Mouse (Mus musculus) megakaryocyte, embryonic 14.5 days (primary cell): ENCODE data around the gene Olfr639. TPM values are rescaled to one million over a fixed set of nuclear protein-coding genes. Genes with fewer than 3 reads are reported as not detected.

Experiments
- H3K27me3 ChIP-seq: replicated peaks from 2 replicates; pipeline ENCODE3; 2012; ENCODE audit warnings: inconsistent platforms
- H3K36me3 ChIP-seq: replicated peaks from 2 replicates; pipeline ENCODE3; 2012; ENCODE audit warnings: low read length, inconsistent platforms, mixed read lengths
- H3K4me1 ChIP-seq: 2 replicates; pipeline ENCODE4 v1.6.1; 2012; ENCODE audit warnings: inconsistent platforms
- H3K4me3 ChIP-seq: replicated peaks from 2 replicates; pipeline ENCODE3; 2012; ENCODE audit warnings: moderate library complexity, mild to moderate bottlenecking, inconsistent platforms
- H3K9me3 ChIP-seq: 2 replicates; pipeline ENCODE4 v1.6.1; 2012; ENCODE audit warnings: inconsistent platforms
- FLI1 ChIP-seq: IDR thresholded peaks from 2 replicates; pipeline ENCODE4 v1.6.1; 2012; ENCODE audit warnings: low read length, inconsistent platforms, mixed read lengths
- GATA1 ChIP-seq: IDR thresholded peaks from 3 replicates; pipeline ENCODE4 v1.6.1; 2012; ENCODE audit warnings: mixed read lengths, low read length, inconsistent platforms, borderline replicate concordance
- polyA plus RNA-seq: library from polyadenylated mRNA; stranded (reverse); fragments of >175 nt; gene quantifications from 2 replicates; pipeline ENCODE4 v1.2.3, GENCODE M21; 2012; ENCODE audit warnings: low replicate concordance; ENCODE audit not compliant: insufficient read depth

Olfr639 gene
- not detected in 2 replicates for polyA plus RNA-seq

GRCm38 (mm10) chr7:104017203-104017602, at the start of gene Olfr639:
TSS of gene Olfr639 (minus strand) at chr7:104017303.
- no peak within 1 kb of the TSS for H3K4me3 ChIP-seq
- no peak for TF ChIP-seq FLI1
- no peak for TF ChIP-seq GATA1
- no peaks in the 10 kb centered on the region for H3K9me3 ChIP-seq
- H3K36me3 ChIP-seq: no peaks in the 10 kb centered on the region
- no peaks in the 10 kb centered on the region for H3K4me1 ChIP-seq
- no peaks in the 10 kb centered on the region for H3K27me3 ChIP-seq

DNA sequence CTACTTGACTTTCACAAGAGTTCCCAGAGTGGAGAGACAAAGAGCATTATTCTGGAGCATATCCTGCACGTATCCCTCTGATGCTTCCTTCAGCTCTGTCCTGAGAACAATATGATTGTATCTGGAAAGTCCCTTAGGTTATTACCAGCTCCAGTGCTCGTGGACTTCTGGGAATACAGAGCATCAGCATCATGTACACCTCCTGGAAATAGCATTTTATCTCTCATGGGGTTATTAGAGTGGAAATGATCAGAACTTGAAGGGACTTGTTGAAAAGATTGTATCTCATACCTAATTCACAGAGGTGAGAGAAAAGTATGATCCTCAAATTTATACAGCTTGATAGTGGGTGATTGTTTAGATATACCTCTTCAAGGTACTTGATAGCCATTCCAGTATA, 44.2 kb upstream of the Olfr639 start, which contains the start of gene 4930516K23Rik:
4930516K23Rik (minus strand) TSS at position 101 of the 400 bp plus-strand sequence.
- no peak within 1 kb of the TSS for H3K4me3 ChIP-seq
- TF ChIP-seq GATA1: no peak
- TF ChIP-seq FLI1: no peak
- no peaks in the 10 kb centered on the region for H3K9me3 ChIP-seq
- H3K27me3 ChIP-seq: no peaks in the 10 kb centered on the region
- peaks cover 9% of the 10 kb centered on the region for H3K4me1 ChIP-seq
- H3K36me3 ChIP-seq: no peaks in the 10 kb centered on the region

DNA sequence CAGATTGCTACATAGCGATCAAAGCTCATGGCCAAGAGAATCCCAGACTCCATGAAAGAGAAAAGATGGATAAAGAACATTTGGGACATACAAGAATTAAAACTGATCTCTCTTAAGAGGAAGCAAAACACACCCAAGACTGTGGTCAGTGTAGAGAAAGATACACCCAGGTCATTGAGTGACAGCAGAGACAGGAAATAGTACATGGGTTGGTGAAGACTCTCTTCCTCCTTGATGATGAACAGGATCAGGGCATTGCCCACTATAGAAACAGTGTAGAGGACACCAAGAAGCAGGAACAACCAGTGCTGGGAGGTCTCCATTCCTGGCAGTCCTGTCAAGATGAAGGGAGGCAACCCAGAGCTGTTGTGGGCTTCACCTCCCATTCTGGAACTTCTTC, 42.1 kb upstream of the Olfr639 start:
- H3K4me1 ChIP-seq: peaks cover 9% of the 10 kb centered on the region
- TF ChIP-seq GATA1 (no peak), FLI1 (no peak)
- H3K9me3 ChIP-seq: no peaks in the 10 kb centered on the region
- no peak overlapping the region for H3K4me3 ChIP-seq
- no peaks in the 10 kb centered on the region for H3K36me3 ChIP-seq
- H3K27me3 ChIP-seq: no peaks in the 10 kb centered on the region

DNA sequence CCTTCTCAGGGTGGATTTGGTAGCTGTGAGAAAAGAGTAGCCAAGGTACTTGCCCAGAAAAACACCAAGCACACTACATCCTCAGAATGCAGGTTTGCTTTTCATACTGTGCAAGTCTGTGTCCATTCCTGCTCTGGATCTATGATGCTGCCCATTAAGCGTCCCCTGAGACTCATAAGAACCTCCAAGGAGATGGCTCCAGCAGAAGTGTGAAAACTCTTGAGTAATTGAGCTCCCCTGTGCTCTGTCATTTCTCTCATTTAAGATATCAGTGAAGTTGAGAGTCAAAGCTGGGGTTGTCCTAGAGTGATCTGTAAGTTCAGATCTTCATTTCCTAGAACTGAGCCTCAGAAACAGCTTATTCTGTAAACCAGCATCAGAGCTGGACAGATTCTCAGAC, 35.5 kb upstream of the Olfr639 start, which contains the start of gene Olfr642:
Olfr642 (minus strand) TSS at position 101 of the 400 bp plus-strand sequence.
- H3K27me3 ChIP-seq: no peaks in the 10 kb centered on the region
- no peaks in the 10 kb centered on the region for H3K4me1 ChIP-seq
- no peak within 1 kb of the TSS for H3K4me3 ChIP-seq
- TF ChIP-seq FLI1: no peak
- TF ChIP-seq GATA1: no peak
- H3K36me3 ChIP-seq: no peaks in the 10 kb centered on the region
- H3K9me3 ChIP-seq: no peaks in the 10 kb centered on the region

DNA sequence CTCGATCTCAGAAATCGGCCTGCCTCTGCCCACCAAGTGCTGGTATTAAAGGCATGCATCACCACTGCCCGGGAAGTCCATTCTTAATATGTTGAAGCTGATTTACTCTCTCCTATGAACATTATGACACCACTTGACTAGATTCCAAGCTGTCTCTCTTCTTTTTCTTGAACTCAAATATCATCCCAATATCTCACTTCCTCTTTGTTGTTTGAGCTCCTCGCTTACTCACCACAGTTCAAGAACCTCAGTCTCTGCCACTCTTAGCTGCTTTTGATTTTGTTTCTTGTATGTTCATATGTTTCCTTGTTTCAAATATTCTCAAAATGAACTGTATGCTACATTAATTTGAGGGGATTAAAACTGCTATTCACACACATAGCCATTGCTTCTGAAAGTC, 33.6 kb upstream of the Olfr639 start:
- H3K27me3 ChIP-seq: no peaks in the 10 kb centered on the region
- no peaks in the 10 kb centered on the region for H3K36me3 ChIP-seq
- no peak overlapping the region for H3K4me3 ChIP-seq
- no peaks in the 10 kb centered on the region for H3K9me3 ChIP-seq
- H3K4me1 ChIP-seq: no peaks in the 10 kb centered on the region
- no peak for TF ChIP-seq GATA1
- TF ChIP-seq FLI1: no peak

GRCm38 (mm10) chr7:104035145-104035544, 18.0 kb upstream of the Olfr639 start, which contains the start of gene Olfr641:
TSS of gene Olfr641 (plus strand) at chr7:104035445.
- Histone ChIP-seq H3K9me3 (no peaks in the 10 kb centered on the region), H3K4me1 (no peaks in the 10 kb centered on the region), H3K27me3 (no peaks in the 10 kb centered on the region), H3K4me3 (no peak within 1 kb of the TSS), H3K36me3 (no peaks in the 10 kb centered on the region)
- TF ChIP-seq FLI1: no peak
- TF ChIP-seq GATA1: no peak

GRCm38 (mm10) chr7:104026978-104027377, 9.9 kb upstream of the Olfr639 start:
- Histone ChIP-seq H3K4me3 (no peak overlapping the region), H3K36me3 (no peaks in the 10 kb centered on the region), H3K4me1 (no peaks in the 10 kb centered on the region), H3K27me3 (no peaks in the 10 kb centered on the region), H3K9me3 (no peaks in the 10 kb centered on the region)
- TF ChIP-seq GATA1 (no peak), FLI1 (no peak)

GRCm38 (mm10) chr7:104025473-104025872, 8.4 kb upstream of the Olfr639 start, which contains the start of gene Olfr640:
TSS of gene Olfr640 (minus strand) at chr7:104025573.
- TF ChIP-seq FLI1: no peak
- no peak for TF ChIP-seq GATA1
- no peaks in the 10 kb centered on the region for H3K9me3 ChIP-seq

DNA sequence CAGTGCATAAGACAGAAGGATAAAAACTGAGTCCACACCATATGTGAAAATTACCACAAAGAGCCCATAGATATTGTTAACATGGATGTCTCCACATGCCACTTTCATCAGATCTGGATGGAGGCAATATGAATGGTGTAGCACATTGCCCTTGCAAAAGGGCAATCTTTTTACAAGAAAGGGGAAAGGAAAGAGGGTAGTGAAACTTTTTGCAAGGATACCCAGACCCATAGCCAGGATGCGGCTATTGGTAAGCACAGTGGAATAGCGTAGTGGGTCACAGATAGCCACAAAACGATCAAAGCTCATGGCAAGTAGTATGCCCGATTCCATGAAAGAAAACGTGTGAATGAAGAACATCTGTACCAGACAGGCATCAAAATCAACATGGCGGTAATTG, 4.5 kb upstream of the Olfr639 start:
- Histone ChIP-seq H3K4me3 (no peak overlapping the region), H3K36me3 (no peaks in the 10 kb centered on the region), H3K9me3 (no peaks in the 10 kb centered on the region), H3K27me3 (no peaks in the 10 kb centered on the region), H3K4me1 (no peaks in the 10 kb centered on the region)
- no peak for TF ChIP-seq FLI1
- TF ChIP-seq GATA1: no peak

More at GRCm38 (mm10) chr7:104025473-104025872, 8.4 kb upstream of the Olfr639 start, which contains the start of gene Olfr640:
- Histone ChIP-seq H3K4me1 (no peaks in the 10 kb centered on the region), H3K27me3 (no peaks in the 10 kb centered on the region), H3K36me3 (no peaks in the 10 kb centered on the region), H3K4me3 (no peak within 1 kb of the TSS)

DNA sequence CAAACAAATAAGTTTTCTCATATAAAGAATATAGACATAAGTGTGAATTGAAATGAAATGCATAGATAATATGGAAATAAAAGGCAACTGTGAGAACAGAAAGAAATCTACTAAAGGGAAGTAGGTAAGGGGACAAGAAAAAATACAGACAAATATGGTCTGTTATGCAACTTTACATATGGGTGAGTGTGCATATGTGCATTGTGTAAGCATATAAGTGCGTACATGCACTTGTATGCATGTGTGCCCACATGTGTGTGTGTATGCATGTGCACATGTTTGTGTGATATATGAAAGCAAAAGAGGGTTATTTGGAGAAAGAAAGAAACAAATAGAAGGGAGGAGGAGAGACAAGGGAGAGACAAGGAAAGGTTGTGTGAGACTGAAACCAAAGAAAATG, 1.9 kb upstream of the Olfr639 start:
- no peaks in the 10 kb centered on the region for H3K27me3 ChIP-seq
- no peaks in the 10 kb centered on the region for H3K9me3 ChIP-seq
- no peaks in the 10 kb centered on the region for H3K4me1 ChIP-seq
- TF ChIP-seq FLI1 (no peak), GATA1 (no peak)
- no peak overlapping the region for H3K4me3 ChIP-seq
- no peaks in the 10 kb centered on the region for H3K36me3 ChIP-seq
